Mouse (Mus musculus) olfactory bulb, adult 2 months (tissue): ENCODE data around the gene Mef2b.

ENCODE experiments used
- CTCF ChIP-seq: fragments of 200-500 bp; IDR thresholded peaks from 2 replicates; pipeline ENCODE4 v1.5.1; 2012; ENCODE audit warnings: low read depth, mild to moderate bottlenecking, low read length, moderate library complexity; ENCODE audit not compliant: insufficient read depth
- POLR2A ChIP-seq: fragments of 200-500 bp; IDR thresholded peaks from 2 replicates; pipeline ENCODE4 v1.6.1; 2012; ENCODE audit warnings: mild to moderate bottlenecking, low read depth, low read length, moderate library complexity; ENCODE audit not compliant: insufficient read depth

GRCm38 (mm10) chr8:70120667-70121066, 18.8 kb upstream of the Mef2b start, which contains the start of gene Ncan:
- TF ChIP-seq CTCF (no peak), POLR2A (peak; percentile 96)
